Mouse (Mus musculus) testis, postnatal 14 days (tissue): Measurements from ENCODE around the gene Atp6v0a2.
"Not testable (repeated sequence)": the region's sequence is repeated elsewhere in the genome, so short reads cannot be mapped to it uniquely, and the experiment has no call there.

Experiments
- DNase-seq: peaks from one replicate; pipeline ENCODE4 v3.0.0; 2021; ENCODE audit warnings: low spot score

Atp6v0a2 gene

DNA sequence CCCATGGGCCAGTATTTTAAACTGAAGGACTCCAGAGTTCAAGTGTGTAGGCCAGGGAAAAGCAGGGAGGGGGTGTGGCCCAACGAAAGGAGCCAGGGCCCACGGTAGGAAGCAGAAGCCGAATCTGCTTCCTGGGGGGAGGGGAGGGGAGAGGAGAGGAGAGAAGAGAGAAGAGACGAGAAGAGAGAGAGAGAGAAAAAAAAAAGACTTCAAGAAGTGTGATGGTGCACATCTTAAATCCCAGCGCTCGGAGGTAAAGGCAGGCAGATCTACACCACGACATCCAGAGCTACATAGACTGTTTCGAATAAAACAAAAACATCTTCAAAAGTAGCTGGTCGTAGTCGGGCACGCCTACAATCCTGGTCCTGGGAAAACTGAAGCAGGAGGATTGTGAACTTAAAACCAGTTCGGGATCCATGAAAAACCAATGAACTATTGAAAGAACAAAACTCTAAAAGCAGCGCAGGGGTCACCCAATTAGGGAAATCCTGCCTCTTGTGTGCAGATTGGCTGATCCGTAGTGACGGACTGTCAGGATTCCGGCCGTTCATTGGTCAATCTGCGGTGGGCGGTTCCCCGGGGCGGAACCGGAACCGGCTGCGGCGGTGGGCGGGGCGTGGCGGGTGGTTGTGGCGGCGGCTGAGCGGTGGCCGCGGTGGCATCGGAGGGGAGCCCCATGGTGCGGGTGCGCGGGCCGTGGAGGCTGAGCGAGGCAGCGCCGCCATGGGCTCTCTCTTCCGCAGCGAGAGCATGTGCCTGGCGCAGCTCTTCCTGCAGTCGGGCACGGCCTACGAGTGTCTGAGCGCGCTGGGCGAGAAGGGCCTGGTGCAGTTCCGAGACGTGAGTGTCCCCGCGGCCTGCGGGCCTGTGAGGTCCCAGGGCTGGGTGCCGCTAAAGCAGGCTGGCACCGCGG is at the start of gene Atp6v0a2:
TSS of gene Atp6v0a2 (plus strand) at position 129 of the 916 bp plus-strand sequence.
- peak; percentile 92 for DNase-seq

DNA sequence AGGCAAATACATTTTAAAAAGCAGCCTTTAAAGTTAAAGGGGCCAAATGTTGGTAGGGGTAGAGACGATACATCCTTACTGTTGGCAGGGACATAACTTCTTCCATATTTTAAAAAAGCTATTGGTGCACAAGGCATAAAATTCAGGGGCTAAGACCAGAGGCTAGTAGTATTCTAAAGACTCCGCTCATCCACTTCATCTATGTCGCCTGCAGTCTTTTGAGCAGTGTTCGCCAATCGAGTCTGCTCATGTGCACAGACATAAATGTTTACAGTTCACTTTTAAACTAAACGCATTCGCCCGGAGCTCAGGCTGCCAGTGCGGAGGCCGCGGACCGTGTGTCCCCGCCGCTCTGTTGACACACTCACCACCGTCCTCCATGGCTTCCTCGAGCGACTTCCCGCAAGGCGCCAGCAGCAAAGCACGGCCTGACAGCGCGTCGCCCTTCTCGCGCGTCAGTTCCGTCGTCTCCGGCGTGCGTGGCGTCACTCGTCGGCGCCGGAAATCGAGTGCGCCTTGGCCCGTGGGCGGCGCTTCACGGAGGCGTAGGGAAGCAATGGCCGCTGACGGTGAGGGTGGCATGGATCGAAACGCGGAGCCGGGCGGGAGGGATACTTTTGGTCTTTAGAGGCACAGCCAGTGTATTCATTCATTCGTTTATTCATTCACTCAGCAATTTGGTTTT is 49.6 kb upstream of the Atp6v0a2 start, which contains the start of the genes Eif2b1 and Gtf2h3:
TSS of gene Eif2b1 (minus strand) at position 499 of the 685 bp plus-strand sequence.
TSS of gene Gtf2h3 (plus strand) at position 508 of the 685 bp plus-strand sequence.
- peak; percentile 92 for DNase-seq

DNA sequence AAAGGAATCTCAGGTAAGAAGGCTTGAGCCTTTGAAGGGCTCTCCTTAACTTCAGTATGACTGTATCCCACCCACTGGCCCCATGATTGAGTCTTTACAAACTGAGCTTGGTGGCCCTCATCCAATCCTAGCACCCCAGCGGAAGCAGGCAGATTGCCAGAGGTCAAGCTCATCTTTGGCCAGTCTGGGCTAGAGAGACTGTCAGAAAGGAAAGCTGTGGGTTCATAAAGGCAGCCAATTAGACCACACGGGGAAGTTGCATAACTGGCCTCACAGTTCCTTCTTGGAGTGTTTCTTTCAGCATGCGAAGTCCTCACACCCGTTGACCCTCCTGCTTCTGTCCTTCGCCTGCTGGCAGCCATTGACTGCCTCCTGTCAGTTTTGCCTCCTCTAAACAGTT is 45.9 kb upstream of the Atp6v0a2 start:
- DNase-seq: no peak

DNA sequence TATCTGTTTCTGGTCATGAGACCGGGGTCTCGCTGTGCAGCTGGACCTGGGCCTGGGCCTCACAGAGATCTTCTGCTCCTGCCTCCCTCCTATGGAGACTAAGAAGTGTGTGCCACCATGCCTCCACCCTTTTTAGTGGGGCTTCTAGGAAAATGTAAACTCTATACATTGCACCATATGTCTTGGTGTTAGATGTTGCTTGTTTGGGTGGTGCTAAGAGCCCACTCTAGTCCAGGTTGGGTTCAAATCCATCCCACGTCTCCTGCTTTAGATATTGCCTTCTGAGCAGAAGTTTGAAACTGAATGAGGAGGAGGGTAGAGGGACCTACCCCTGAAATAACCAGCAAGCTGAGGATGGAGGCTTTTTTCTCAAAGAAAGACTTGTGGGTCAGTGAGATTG is 35.6 kb upstream of the Atp6v0a2 start:
- DNase-seq: no peak

DNA sequence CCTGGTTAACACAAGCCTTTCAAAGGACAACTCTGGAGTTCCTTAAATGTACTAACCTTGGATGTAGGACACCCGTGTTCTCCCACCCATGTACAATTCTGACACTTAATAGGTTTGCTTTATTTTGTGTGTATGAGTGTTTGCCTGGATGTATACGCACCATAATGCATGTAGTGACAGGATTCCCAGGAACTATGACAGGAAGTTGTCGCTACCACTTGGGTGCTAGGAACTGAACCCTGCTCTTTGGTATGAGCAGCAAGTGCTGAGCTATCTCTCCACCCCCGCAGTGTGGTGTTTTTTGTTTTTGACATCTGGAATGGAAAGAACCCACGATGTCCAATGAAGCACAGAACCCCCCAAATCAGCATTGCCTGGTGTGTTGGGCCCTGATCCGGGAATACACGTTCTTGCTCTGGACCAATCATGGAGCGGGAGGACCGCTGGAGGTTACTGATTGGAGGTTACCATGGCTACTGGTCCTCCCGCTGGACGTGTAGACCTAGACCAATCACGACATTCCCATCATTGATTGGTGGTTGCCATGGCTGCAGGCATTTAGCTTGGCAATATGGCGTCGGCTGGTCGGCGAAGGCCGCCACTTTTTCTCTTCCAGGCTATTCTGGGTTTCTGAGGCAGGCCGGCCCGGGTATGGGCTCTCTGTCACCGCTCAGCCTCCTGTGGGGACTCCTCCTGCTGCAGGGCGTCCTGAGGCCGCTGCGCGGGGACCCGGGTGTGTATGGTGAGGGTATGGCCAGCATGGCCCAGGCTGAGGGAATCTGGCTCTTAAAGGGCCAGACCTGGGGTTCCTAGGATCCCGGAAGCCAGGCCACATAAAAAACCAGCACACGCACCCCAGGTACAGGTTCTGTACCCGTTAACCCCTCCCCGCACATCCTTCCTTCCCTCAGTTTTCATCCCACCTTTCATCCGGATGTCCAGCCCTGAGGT is 29.9 kb upstream of the Atp6v0a2 start:
- peak; percentile 96 for DNase-seq

DNA sequence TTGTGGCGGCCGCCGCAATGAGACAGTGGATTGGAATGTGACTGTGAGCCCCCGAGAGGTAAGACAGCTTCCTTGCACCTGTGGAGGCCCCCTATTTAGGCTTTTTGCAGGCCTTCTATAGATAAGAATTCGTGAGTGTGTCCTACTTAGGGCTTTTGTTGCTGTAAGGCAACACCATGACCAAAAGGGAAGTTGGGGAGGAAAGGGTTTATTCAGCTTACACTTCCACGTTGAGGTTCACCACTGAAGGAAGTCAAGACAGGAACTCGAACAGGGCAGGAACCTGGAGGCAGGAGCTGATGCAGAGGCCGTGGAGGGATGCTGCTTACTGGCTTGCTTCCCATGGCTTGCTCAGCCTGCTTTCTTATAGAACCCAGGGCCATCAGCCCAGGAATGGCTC is 28.6 kb upstream of the Atp6v0a2 start:
- DNase-seq: not testable (repeated sequence)

DNA sequence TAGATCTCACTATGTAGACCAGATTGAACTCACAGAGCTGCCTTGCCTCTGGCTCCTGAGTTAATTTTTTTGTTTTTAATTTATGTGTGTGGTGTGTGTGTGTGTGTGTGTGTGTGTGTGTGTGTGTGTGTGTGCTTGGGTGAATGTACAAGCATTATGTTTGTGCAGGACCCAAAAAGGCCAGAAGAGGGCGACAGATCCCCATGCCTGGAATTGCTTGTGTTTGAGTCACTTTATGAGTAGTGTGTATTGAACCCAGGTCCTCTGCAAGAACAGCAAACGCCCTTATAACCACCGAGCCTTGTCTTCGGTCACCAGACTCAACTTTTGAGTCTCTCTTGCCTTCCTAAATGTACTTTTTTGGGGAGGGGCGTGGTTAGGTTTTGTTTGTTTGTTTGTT is 26.0 kb upstream of the Atp6v0a2 start:
- no peak for DNase-seq

DNA sequence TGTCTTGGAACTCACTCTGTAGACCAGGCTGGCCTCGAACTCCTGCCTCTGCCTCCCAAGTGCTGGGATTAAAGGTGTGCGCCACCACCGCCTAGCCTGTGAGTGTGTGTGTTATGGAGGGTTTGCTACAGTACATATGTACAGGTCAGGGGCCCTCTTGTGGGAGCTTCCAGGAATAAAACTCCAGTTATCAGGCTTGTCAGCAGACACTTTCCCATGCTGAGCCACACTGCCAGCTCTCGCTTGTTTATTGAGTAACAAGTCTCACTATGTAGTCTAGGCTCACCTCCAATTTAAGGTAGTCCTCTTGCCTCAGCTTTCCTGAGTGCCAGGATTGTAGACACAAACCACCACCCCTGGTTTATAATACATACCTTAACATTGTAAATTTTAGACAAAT is 24.1 kb upstream of the Atp6v0a2 start:
- no peak for DNase-seq

DNA sequence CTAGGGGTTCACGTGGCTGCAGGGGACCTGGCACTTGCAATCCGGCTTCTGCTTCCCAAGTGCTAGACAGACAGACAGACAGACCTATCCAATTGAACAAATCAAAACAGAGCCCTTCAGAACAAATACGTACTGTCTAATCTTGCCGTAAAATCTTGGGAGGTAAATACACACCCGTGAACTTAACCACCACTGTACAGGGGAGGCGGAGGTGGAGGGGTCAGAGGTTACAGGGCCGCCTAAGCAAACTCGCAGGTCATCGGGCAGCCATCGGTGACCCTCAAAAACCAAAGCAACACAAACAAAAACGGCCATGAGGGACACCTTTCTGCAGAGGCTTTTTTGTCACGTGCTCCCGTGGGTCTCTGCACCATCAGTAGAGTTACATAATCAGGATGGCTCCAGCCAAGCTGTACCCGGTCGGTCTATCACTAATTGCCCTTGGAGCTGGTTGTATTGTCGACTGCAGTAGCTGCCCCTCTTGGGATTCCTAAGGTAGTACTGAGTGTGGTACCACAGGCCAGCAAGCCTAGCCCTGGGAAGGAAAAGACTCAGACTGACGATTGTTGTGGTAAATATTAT is 23.2 kb upstream of the Atp6v0a2 start:
- no peak for DNase-seq

DNA sequence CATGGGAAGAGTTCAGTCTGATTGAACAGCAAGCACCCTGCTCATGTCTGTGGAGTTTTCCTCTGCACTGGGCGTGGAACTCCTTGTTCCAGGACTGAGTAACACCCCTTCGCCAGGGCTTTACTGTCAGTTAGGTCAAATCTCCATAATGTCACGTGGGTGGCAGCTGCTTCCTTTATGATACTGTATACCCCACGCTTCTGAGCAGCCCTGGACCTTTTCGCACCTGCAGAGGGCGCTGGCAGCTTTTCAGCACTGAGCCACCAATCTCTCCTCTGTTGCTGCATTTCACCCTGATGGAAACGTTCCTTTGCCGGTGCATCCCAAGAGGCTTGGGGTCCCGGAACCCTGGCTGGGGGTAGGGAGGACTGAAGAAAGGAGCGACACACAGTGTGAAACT is 17.4 kb upstream of the Atp6v0a2 start:
- no peak for DNase-seq

DNA sequence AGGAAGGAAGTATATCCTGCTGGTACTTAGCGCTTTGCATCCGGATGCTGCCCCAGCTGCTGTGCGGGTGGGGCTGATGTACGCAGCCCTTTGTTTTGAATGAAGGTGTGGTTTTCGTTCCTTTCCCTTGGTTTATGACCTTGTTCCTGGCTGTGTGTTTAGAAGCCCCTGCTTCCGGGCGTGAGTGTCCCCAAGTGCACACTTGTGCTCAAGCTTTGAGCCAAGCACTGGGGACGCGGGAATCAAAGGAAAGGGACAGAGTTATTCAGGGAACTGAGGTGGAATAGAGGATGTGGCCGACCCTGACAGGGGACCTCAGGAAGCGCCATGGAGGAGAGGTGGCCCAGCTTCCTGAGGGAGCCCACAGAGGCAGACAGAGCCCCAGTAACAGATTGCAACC is 13.7 kb upstream of the Atp6v0a2 start:
- DNase-seq: no peak

DNA sequence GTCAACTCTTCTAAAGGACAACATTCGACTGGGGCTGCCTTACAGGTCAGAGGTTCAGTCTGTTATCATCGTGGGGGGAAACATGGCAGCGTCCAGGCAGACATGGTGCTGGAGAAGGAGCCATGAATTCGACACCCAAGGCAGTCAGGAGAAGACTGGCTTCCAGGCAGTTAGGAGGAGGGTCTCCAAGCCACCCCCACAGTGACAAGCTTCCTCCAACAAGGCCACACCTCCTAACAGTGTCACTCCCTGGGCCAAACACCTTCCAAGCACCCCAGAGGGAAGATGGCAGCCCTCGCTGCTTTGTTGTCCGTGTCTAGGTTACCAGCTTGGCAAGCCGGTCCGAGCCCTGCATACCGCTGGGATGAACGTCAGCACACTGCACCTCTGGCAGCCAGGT is 9.7 kb upstream of the Atp6v0a2 start:
- no peak for DNase-seq

DNA sequence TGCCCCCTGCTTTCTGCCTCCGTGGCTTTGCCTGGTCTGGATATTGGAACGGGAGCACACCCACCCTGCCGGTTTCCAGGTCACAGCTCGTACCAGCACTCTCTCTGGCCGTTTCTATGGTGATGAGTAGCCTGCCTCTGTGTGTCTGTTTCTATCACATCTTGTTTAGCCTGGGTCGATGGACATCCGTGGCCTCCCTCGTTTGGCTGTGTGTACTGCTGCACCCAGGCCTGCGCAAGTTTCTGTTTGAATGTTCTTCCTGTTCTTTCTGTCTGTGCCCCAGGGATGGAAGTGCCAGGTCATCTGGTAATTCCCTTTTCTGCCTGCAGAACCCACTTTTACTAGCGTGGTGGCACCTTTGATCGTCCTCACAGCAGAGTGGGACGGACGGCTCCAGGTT is 7.0 kb upstream of the Atp6v0a2 start:
- DNase-seq: no peak

DNA sequence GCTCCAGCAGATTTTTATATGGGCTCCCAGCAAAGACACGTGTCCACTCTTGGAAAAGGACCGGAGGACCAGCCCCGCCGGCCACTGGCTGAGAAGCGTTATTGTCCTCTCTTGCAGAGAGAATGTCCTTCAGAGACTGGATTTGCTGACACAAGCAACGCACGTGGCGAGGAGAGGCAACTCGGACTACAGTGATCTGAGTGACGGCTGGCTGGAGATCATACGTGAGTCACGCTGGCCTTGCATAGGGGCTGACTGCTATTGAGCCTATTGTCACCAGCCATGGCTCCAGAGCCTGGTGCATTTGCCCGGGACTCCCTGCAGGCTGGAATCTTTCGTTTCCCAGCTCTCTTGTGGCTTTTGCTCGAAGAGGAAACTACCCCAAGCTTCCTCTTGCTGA is 5.5 kb upstream of the Atp6v0a2 start:
- DNase-seq: no peak

DNA sequence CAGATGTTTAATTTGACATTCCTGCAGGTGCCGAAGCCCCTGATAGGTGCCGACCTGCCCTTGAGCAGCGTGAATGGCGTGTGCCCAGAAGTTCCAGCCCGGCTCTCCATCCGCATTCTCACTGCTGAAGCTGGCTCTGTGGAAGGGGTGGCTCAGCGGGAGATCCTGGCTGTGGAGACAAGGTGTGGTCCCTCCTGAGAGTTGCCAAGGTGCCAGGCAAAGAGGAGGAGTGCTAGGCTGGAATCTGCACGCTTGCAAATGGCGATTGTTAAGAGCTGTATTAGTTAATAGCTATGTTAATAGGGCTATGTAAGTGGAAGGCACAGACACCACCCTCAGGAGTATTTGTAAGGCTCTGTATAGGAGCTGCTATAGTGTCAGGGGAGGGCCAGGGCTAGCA is 4.1 kb upstream of the Atp6v0a2 start:
- no peak for DNase-seq

DNA sequence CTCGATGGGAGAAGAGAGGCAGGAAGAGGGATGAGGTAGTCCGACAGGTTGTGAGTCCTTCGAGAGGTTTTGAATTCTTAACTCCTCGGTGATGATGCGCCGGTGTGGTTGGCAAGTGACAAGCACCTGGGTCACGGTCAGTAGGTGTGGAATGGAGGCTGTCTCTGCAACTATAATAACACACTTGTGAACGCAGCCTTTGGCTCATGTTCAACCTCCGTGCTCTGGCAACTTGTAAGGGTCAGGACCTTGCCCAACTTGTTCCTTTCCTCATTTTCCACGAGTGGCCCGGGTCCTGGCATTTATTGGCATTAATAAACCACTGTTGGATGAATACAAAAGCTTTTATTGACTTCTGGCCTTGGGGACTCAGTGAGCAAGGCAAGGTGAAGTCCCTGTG is 1.3 kb downstream of the Atp6v0a2 start:
- no peak for DNase-seq

DNA sequence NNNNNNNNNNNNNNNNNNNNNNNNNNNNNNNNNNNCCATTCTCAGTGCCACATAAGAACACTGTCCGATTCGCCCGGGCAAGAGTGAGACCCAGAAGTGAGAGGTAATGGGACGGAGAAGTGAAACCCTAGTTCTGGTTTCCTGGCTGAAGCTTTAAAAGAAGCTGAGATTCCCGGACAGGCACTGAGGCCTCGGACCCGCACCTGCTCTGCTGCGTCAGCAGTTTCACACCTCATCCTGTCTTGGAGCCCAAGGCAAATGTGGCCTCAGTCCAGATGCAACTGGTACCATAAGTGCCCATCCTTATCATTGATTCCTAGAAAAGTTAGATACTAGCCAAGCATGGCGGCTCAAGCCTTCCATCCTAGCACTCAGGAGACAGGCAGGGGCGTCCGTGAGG is 3.3 kb downstream of the Atp6v0a2 start:
- DNase-seq: no peak

DNA sequence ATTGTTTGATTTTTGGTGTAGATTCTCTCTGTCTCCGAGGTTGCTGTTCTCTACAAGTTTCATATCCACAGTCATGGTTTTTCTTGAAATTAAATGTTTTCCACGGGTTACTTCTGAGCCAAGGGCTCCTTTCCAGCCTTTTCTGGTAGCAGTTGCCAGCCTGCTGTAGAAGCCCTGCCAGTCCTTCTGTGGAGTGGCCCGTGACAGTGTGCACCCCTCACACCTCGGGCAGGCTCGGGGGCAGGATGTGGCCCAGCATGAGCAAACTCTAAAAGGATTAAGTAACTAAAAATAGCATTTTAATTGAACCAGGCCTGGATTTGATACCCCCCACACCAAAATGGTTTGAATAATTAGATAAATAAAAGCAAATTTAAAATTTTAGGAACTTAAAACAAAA is 4.1 kb downstream of the Atp6v0a2 start:
- no peak for DNase-seq

DNA sequence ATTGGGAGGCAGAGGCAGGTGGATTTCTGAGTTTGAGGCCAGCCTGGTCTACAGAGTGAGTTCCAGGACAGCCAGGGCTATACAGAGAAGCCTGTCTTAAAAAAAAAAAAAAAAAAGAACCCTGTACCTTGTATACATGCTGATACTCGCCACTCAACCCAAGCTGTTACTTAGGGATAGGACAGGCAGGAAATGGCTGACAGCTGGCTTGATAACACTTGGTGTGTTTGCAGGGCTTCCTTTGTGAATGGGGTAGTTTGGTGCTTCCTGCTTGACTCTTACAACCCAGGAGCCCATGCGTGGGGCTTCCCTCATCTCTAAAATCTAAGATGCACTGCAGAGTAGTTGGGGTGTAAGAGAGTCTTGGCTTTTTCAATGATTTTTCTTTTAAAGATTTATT is 5.0 kb downstream of the Atp6v0a2 start:
- no peak for DNase-seq

DNA sequence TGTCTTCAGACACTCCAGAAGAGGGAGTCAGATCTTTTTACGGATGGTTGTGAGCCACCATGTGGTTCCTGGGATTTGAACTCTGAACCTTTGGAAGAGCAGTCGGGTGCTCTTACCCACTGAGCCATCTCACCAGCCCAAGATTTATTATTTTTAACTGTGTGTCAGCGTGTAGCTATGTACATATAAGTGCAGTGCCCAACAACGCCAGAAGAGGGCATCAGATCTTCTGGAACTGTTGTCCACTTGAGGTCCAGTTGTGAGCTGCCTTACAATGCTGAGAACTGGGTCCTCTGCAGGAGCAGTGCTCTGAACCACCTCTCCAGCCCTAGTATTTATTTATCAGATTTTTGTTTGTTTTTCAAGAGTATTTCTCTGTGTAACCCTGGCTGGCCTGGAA is 6.7 kb downstream of the Atp6v0a2 start:
- DNase-seq: not testable (repeated sequence)

DNA sequence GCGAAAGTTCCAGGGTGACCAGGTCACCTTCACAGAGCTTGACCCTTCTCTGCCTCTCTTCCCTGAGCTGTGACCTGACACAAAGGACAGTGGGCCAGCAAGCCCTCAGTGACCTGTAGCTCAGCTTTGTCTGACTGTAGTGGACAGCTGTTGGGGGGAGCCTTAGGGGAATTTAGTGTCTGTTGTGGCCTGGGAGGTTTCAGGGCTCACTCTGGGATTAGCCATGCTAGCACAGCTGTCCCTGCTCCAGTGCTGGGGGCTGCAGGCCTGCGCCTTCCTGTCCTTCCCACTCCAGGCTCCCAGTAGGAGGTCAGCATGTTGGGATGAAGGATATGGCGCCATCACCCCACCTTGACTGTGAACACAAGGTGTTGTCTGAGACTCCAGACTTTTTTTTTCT is 7.8 kb downstream of the Atp6v0a2 start:
- DNase-seq: no peak

DNA sequence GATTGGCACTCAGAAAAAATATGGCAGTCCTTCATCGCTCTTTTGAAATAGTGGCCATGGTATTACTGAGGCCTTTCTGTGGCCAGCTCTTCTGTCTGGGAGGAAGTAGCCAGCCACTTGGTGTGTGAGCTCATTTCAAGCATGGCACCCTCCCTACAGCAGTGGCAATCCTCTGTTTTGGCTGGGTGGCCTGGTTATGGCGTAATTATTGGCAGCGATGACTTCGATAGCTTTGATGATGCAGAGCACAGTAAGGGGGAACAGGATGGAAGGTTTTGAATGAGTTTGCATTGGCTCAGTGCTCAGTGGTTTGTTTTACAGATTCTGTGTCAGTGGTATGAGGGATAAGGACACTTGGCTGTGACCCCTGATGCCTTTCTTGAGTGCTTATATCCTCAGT is 8.3 kb downstream of the Atp6v0a2 start:
- no peak for DNase-seq
